Mouse (Mus musculus) E14TG2a.4 (cell line): ENCODE data around the gene Tat.

Experiments
- H3K27me3 ChIP-seq: 2 replicates; pipeline ENCODE4 v1.6.1; 2014; ENCODE audit warnings: low read length, control low read depth; ENCODE audit not compliant: insufficient read depth
- H3K36me3 ChIP-seq: 2 replicates; pipeline ENCODE4 v1.6.1; 2014; ENCODE audit warnings: low read length, control low read depth; ENCODE audit not compliant: insufficient read depth
- H3K4me1 ChIP-seq: replicated peaks from 2 replicates; pipeline ENCODE4 v1.6.1; 2014; ENCODE audit warnings: low read depth, low read length, control low read depth
- H3K4me3 ChIP-seq: replicated peaks from 2 replicates; pipeline ENCODE4 v1.5.1; 2014; ENCODE audit warnings: mild to moderate bottlenecking, low read length
- H3K9me3 ChIP-seq: 2 replicates; pipeline ENCODE4 v1.6.1; 2014; ENCODE audit warnings: low read length, control low read depth
- CTCF ChIP-seq: conservative IDR thresholded peaks from 2 replicates; pipeline ENCODE4 v1.5.1; 2014; ENCODE audit warnings: low read length
- NANOG ChIP-seq: IDR thresholded peaks from 2 replicates; pipeline ENCODE4 v1.6.1; 2014; ENCODE audit warnings: borderline replicate concordance, low read length, mixed read lengths
- POU5F1 ChIP-seq: IDR thresholded peaks from 2 replicates; pipeline ENCODE4 v1.6.1; 2014; ENCODE audit warnings: low read length, borderline replicate concordance

Gene Tat

DNA sequence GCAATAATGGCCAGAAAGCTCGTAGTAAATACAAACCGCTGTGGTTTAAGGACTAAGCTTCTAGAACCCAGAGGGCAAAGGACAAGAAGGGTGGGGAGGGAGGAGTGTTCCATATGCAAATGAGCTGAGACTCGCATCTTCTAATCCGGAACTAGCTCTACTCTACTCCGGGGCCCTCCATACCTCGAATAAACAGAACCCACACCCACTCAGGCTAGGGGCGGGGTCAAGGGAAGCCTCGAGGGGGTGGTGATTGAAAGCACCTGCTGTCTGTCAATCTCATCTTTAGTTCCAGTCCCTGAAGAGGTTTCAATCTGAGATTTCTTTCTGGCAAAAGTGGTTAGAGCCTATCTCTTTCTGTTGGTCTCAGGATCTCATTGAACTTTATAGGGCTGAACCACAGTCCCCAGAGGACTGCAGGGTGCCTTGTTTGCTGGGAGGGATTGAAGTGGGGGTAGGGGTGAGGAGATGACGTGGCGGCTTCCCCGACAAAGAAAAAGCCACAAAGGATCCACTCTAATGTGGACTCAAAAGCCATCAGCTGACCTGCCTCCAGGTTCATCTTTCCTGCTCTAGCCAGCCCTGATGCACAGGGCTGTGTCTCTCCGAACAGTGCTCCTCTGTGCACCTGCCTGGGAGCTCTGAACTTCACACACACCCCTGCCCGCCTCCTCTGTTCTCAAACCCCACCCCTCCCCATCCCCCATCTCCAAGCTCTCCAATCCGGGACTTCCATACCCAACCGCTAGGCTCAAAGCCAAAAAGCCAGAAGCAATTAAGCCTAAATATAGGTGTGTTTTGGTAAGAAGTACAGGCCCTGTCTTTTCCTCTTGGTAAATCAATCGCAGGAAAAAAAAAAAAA is 32.8 kb upstream of the Tat start:
- TF ChIP-seq CTCF (no peak), NANOG (no peak), POU5F1 (no peak)
- Histone ChIP-seq H3K4me1 (peaks cover 38% of the 10 kb centered on the region), H3K36me3 (no peaks in the 10 kb centered on the region), H3K4me3 (peak overlapping the region; percentile 63), H3K27me3 (peaks cover 51% of the 10 kb centered on the region), H3K9me3 (no peaks in the 10 kb centered on the region)

DNA sequence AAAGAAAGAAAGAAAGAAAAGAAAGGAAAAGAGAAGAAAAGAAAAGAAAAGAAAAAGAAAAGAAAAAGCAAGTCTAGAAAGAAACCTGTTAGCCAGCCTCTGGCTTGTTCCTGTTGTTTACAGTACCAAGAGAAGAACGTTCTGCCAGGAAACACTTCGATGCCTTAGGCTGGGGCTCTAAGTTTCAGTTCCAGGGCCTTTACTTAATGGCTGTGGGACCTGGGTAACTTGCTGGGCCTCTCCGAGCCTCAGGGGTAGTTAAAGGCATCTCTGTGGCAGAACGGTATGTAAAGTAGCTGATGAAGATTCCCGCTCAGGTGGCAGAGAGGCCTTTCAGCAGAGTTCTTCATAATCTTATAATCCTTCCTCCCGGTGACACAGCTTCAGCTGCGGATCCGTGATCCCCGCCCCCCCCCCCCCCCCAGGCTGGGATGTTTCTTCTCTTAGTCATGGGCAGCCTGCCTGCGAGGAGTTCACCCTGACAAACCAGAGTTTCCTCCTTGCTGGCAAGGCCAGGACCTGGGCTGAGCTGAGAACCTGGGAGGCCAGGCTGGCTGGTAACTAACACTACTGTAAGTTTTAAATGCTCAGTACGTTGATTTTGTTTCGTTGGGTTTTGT is 32.1 kb upstream of the Tat start:
- H3K4me3 ChIP-seq = 0 out of 2 replicates have a peak overlapping the region, but pooled peaks have one; percentile 63
- no peaks in the 10 kb centered on the region for H3K36me3 ChIP-seq
- H3K27me3 ChIP-seq = peaks cover 53% of the 10 kb centered on the region
- H3K9me3 ChIP-seq = no peaks in the 10 kb centered on the region
- TF ChIP-seq POU5F1 = no peak
- no peak for TF ChIP-seq NANOG
- TF ChIP-seq CTCF = no peak
- H3K4me1 ChIP-seq = peaks cover 41% of the 10 kb centered on the region

DNA sequence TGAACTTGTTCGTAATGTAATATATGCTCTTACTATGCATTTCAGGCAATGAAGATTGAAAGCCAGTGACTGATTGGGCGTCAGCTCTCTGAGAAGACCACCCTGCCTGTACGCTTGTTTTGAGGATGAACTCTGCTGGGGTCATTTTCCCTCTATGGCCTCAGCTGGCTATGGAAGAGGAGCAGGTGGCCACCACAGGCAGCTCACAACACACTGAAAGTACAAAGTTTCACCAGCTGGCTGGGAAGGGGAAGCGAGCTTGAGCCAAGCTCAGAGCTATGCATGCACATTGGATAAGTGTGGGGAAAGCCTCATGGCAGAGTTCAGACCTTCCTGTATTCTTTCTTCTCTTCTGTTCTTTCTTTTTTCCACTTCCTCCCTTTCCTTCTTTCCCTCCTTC is 31.1 kb upstream of the Tat start:
- H3K36me3 ChIP-seq = no peaks in the 10 kb centered on the region
- H3K9me3 ChIP-seq = no peaks in the 10 kb centered on the region
- H3K4me1 ChIP-seq = peaks cover 41% of the 10 kb centered on the region
- TF ChIP-seq POU5F1 (no peak), CTCF (no peak), NANOG (no peak)
- H3K27me3 ChIP-seq = peaks cover 52% of the 10 kb centered on the region
- no peak overlapping the region for H3K4me3 ChIP-seq

DNA sequence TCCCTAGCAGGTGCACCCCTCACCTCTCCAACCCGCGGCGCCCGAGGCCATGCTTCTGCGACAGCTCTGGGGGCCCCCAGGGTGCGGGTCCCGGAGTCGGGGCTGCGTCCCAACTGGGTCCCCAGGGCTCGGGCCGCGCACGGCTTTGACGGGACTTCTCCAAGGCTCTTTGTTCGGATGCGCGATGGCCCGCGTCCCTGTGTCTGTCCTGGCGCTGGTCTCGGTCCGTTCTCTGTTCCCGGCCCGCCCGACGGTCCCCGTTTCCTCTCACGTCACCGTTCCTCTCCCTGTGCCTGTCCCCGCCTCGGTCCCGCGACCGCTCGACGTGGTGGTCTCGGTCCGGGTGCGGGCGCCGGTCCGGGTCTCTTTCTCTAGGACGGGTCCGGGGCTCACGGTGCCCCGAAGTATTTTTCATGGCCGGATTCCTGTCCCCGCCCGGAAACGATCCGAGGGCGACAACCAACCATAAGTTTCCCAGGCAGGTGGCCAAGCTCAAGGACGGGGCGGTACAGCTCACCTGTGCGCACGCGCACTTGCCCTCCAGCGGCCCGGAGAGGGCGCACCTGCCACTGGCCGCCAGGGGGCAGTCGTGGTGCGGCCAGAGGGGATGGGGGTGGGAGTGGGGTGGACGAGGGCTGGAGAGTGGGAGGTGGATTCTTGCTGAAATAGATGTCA is 28.4 kb upstream of the Tat start, which contains the start of gene Marveld3:
TSS of gene Marveld3 (minus strand) at position 511 of the 675 bp plus-strand sequence.
- Histone ChIP-seq H3K9me3 (no peaks in the 10 kb centered on the region), H3K36me3 (no peaks in the 10 kb centered on the region), H3K4me1 (peaks cover 27% of the 10 kb centered on the region), H3K4me3 (peak within 1 kb of the TSS; percentile 85), H3K27me3 (peaks cover 59% of the 10 kb centered on the region)
- TF ChIP-seq NANOG = no peak
- peak; percentile 29; the same call in 1 of the 2 replicates for TF ChIP-seq CTCF

DNA sequence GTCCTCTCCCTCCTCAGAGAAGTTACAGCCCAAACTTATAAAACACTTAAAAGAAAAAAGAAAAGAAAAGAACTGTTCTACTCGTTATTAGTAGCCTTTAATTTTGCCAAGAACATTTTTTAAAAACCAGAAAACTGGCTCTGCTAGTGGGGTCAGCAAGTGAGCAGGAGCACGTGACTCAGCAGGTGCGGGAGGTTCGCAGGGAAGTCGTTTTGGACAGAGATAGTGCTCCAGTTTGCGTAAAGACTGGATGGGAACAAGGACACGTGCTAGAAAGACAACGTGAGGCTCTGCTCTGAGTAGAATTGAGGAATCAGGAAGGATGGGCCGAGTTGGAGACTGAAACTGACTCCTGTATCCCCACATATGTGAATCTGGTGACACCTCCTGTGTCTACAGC is 27.3 kb upstream of the Tat start:
- peaks cover 17% of the 10 kb centered on the region for H3K4me1 ChIP-seq
- H3K36me3 ChIP-seq = no peaks in the 10 kb centered on the region
- peaks cover 60% of the 10 kb centered on the region for H3K27me3 ChIP-seq
- no peak overlapping the region for H3K4me3 ChIP-seq
- TF ChIP-seq NANOG = no peak
- TF ChIP-seq CTCF = no peak
- TF ChIP-seq POU5F1 = no peak
- H3K9me3 ChIP-seq = no peaks in the 10 kb centered on the region

DNA sequence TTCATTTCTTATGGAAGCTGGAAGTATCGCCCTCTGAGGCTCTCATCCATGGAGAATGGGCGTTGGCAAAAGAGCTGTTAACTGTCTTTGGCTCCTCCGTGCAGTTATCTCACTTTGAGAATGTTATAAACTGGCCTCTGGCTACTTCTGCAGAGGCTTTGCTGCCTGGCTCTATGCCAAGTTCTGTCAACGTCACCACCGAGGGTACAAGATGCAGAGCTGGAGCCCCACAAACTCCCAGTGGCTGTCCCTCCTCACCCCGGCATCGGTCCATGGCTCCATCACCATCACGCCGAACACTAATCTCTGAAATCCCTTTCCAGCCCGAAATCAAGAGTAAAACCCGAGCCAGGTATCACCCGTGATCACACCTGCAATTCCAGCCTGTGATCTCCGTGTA is 26.8 kb upstream of the Tat start:
- H3K9me3 ChIP-seq = no peaks in the 10 kb centered on the region
- TF ChIP-seq NANOG (no peak), CTCF (no peak), POU5F1 (no peak)
- H3K4me1 ChIP-seq = peaks cover 13% of the 10 kb centered on the region
- H3K27me3 ChIP-seq = peaks cover 65% of the 10 kb centered on the region
- no peaks in the 10 kb centered on the region for H3K36me3 ChIP-seq
- no peak overlapping the region for H3K4me3 ChIP-seq

DNA sequence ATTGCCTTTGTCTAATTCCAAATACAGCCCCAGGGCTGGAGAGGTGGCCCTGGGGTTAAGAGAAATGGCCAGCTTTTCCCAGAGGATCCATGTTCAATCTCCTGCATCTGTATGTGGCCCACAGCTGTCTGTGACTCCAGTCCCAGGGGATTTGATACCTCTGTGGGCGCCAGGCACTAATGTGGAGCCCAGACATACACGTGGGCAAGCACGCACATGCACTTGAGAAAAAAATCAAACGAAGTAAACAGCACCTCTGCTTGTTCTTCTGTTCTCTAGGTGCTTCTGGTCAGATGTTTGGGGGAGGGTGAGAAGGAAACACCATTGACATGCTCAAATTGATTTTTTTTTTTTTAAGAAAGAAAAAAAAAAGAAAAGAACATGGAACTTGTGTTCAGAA is 26.1 kb upstream of the Tat start:
- TF ChIP-seq CTCF (no peak), NANOG (no peak), POU5F1 (no peak)
- no peak overlapping the region for H3K4me3 ChIP-seq
- no peaks in the 10 kb centered on the region for H3K9me3 ChIP-seq
- peaks cover 14% of the 10 kb centered on the region for H3K4me1 ChIP-seq
- peaks cover 67% of the 10 kb centered on the region for H3K27me3 ChIP-seq
- H3K36me3 ChIP-seq = no peaks in the 10 kb centered on the region

DNA sequence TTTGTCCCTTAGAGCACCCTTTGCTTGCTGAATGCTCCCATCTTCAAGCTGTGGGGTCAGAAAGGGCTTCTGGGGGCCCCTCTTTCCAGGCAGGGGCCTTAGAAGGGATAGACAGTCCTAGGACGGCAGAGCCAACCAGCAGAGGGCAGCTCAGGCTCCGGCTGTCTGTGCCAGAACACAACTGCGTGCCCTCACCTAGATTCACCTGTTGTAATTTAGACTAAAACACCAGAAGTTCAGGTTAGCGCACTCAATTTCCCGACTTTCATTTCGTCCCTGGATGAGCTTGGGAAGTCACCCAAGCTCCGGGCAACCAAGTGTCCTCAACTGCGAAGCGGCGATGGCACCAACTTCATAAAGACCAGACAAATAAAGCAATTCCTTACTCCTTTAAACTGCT is 21.4 kb upstream of the Tat start:
- Histone ChIP-seq H3K4me3 (no peak overlapping the region), H3K4me1 (peaks cover 12% of the 10 kb centered on the region; the same call in 1 of the 2 replicates), H3K36me3 (no peaks in the 10 kb centered on the region), H3K27me3 (peaks cover 27% of the 10 kb centered on the region), H3K9me3 (no peaks in the 10 kb centered on the region)
- TF ChIP-seq CTCF (no peak), NANOG (no peak), POU5F1 (no peak)
